ENCODE assay signal across 14 mouse cellular contexts in genomic region chr9:68685562-68685961, GRCm38 (mm10).
"Had no signal": no experiment of that assay in that cellular context is flagged by ENCODE, and none has a peak within 500 bp of the region (broad histone marks: within the 10 kb centered on the region; RNA-seq: fewer than 3 reads in every experiment).

No protein-coding gene starts in this region.

- DNase-seq: kidney, adult 18-20 months; kidney, postnatal 14 days; layer of hippocampus, postnatal 36 days; liver; liver, embryonic 13.5 days; liver, postnatal 0 days; lung, postnatal 14 days; right cerebral cortex, postnatal 14 days; thymus, postnatal 36 days had no signal

- H3K9me3 ChIP-seq: intestine, embryonic 15.5 days; kidney, embryonic 15.5 days; limb, embryonic 12.5 days; liver, embryonic 13.5 days; lung, embryonic 15.5 days; stomach, embryonic 15.5 days had no signal

- ATAC-seq: intestine, embryonic 15.5 days; liver, postnatal 0 days had no signal

- H3K27me3 ChIP-seq: intestine, embryonic 15.5 days; kidney, embryonic 15.5 days; liver, embryonic 13.5 days; lung, embryonic 15.5 days; stomach, embryonic 15.5 days had no signal

- H3K4me1 ChIP-seq: intestine, embryonic 15.5 days; liver, embryonic 13.5 days; lung, embryonic 15.5 days; stomach, embryonic 15.5 days had no signal

- H3K9ac ChIP-seq: intestine, embryonic 15.5 days; kidney, embryonic 15.5 days; limb, embryonic 12.5 days; liver, embryonic 13.5 days; liver, postnatal 0 days; lung, embryonic 15.5 days; stomach, embryonic 15.5 days had no signal

- H3K4me2 ChIP-seq: intestine, embryonic 15.5 days; kidney, embryonic 15.5 days; limb, embryonic 12.5 days; liver, embryonic 13.5 days; lung, embryonic 15.5 days; stomach, embryonic 15.5 days had no signal

- H3K27ac ChIP-seq: intestine, embryonic 15.5 days; kidney, embryonic 15.5 days; limb, embryonic 12.5 days; liver, embryonic 13.5 days; lung, embryonic 15.5 days; stomach, embryonic 15.5 days had no signal

- H3K4me3 ChIP-seq: intestine, embryonic 15.5 days; kidney, embryonic 15.5 days; limb, embryonic 12.5 days; liver, embryonic 13.5 days; lung, embryonic 15.5 days; stomach, embryonic 15.5 days had no signal

- H3K36me3 ChIP-seq: intestine, embryonic 15.5 days; kidney, embryonic 15.5 days; limb, embryonic 12.5 days; liver, embryonic 13.5 days; lung, embryonic 15.5 days; stomach, embryonic 15.5 days had no signal
